Mouse (Mus musculus): ENCODE data around the gene Flt4. TPM values are rescaled to one million over a fixed set of nuclear protein-coding genes. Genes with fewer than 3 reads are reported as not detected.

Flt4 gene
- polyA plus RNA-seq, 1 experiment from 2014 or later = 4.9 TPM

DNA sequence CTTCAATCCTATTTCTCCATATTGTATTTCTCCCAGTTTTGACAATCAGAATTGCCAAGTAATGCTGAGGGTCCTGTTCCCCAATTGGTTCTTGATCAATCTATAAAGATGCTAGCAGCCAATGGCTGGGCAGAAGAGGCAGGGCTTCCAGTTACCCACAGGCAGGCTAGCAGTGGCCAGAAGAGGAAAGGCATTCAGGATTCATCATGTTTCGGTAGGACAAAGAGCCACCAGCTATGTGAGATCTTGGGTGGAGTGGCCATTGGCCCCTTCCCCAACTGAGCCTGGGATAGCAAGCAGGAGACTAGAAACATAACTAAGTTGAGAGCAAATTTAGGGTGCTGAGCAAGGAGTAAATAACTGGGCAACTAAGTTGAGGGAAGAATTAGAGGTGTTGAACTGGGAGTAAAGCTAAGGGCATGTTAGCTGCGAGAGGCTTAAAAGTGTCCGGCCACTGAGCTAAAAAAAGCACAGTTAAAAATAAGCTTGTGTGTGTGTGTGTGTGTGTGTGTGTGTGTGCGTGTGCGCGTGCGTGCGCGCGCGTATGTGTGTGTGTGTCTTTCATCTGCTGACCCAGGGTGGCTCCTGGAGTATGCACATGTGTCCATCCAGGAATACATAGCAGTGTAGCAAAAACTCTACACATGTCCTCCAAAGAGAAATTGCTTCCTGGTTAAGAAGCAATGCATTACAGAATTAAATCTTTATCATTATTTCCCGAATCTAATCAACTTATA, 75.3 kb downstream of the Flt4 start:
- Histone ChIP-seq H3K4me2 (ENCODE audit: low read depth, low read length) (no peak overlapping the region), H3K4me1 (ENCODE audit: insufficient read depth) (no peaks in the 10 kb centered on the region), H3K4me3 (ENCODE audit: low read depth, low read length) (no peak overlapping the region), H3K27ac (ENCODE audit: low read depth) (no peak overlapping the region), H3K36me3 (replicated peaks; ENCODE audit: insufficient read depth, low read length) (peaks cover 79% of the 10 kb centered on the region), H3K9ac (replicated peaks) (no peak overlapping the region), H3K9me3 (ENCODE audit: low read length) (no peaks in the 10 kb centered on the region), H3K27me3 (ENCODE audit: insufficient read depth, low read length) (no peaks in the 10 kb centered on the region)
- 95% methylated on average over 12 of the region's 12 CpGs for WGBS (ENCODE audit: insufficient replicate concordance)
- ATAC-seq (no peak), DNase-seq (no peak)
- TF ChIP-seq EP300 (IDR thresholded peaks at IDR 0.05; ENCODE audit: low read depth) (no peak), CTCF (IDR thresholded peaks at IDR 0.05; ENCODE audit: low read depth) (no peak)

DNA sequence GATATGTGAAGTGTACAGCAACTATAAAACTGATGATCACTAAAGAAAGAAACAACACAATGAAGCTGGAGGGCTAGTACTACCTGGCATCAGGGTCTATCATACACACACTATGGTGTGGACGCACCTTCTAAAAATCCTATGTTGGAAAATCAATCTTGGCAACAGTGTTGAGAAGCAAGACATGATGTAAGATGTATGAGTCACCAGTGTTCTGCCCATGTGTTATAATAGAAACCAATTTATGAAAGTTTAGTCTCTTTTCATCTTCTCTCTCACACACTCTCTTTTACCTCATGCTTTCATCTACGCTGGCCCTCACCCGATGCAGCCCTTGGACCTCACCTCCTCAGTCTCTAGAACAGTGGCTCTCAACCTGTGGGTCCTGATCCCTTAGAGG, 86.0 kb downstream of the Flt4 start:
- H3K36me3 ChIP-seq (replicated peaks; ENCODE audit: insufficient read depth, low read length) = peaks cover 60% of the 10 kb centered on the region
- no peak overlapping the region for H3K9ac ChIP-seq (replicated peaks)
- no peak overlapping the region for H3K4me3 ChIP-seq (ENCODE audit: low read depth, low read length)
- 83% methylated on average over 3 of the region's 3 CpGs for WGBS (ENCODE audit: insufficient replicate concordance)
- no peak for TF ChIP-seq CTCF (IDR thresholded peaks at IDR 0.05; ENCODE audit: low read depth)
- no peak for TF ChIP-seq EP300 (IDR thresholded peaks at IDR 0.05; ENCODE audit: low read depth)
- no peak for ATAC-seq
- no peak for DNase-seq
- no peak overlapping the region for H3K27ac ChIP-seq (ENCODE audit: low read depth)
- H3K27me3 ChIP-seq (ENCODE audit: insufficient read depth, low read length) = no peaks in the 10 kb centered on the region
- no peak overlapping the region for H3K4me2 ChIP-seq (ENCODE audit: low read depth, low read length)
- no peaks in the 10 kb centered on the region for H3K9me3 ChIP-seq (ENCODE audit: low read length)
- no peaks in the 10 kb centered on the region; the same call in 1 of the 2 replicates for H3K4me1 ChIP-seq (ENCODE audit: insufficient read depth)

DNA sequence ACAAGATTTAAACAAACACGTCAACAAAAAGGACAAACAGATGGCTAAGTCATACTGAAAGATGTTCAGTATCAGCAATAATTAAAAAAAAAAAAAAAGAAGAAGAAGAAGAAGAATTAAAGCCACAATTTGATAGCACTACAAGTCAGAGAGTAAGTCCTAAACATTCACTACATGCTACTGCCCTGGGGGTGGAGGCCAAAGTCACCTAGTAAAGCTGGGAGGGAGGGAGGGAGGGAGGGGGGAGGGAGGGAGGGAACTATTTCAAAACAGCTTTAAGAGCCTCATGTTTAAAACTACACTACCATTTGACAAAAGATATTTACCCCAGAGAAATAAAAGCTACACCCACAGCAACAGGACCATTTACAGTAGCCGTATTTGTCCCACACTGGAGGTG, 86.6 kb downstream of the Flt4 start:
- H3K4me3 ChIP-seq (ENCODE audit: low read depth, low read length) = no peak overlapping the region
- H3K9ac ChIP-seq (replicated peaks) = no peak overlapping the region
- ATAC-seq = no peak
- H3K27me3 ChIP-seq (ENCODE audit: insufficient read depth, low read length) = no peaks in the 10 kb centered on the region
- TF ChIP-seq CTCF (IDR thresholded peaks at IDR 0.05; ENCODE audit: low read depth) (no peak), EP300 (IDR thresholded peaks at IDR 0.05; ENCODE audit: low read depth) (no peak)
- no peak overlapping the region for H3K27ac ChIP-seq (ENCODE audit: low read depth)
- no peak for DNase-seq
- no peaks in the 10 kb centered on the region; the same call in 1 of the 2 replicates for H3K4me1 ChIP-seq (ENCODE audit: insufficient read depth)
- no peaks in the 10 kb centered on the region for H3K9me3 ChIP-seq (ENCODE audit: low read length)
- WGBS (ENCODE audit: insufficient replicate concordance) = 86% methylated on average over 2 of the region's 2 CpGs
- no peak overlapping the region for H3K4me2 ChIP-seq (ENCODE audit: low read depth, low read length)
- peaks cover 60% of the 10 kb centered on the region for H3K36me3 ChIP-seq (replicated peaks; ENCODE audit: insufficient read depth, low read length)

DNA sequence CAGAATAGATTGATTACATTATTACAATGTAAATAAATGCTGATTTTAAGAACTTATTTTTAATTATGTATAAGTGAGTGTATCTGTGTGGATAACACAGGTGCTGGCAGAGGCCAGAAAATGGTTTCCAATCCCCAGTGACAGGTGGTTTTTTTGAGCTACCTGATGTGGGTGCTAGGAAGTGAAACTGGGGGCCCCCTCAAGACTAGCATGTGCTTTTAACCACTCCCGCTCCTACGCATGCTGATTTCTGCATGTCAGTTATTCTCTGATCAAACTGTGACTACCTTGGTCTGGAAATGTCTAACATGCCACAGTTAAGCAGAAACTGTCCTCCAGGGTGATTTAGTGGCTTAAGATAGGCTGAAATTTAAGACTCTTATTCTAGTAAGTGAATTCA, 87.4 kb downstream of the Flt4 start:
- Histone ChIP-seq H3K27ac (ENCODE audit: low read depth) (no peak overlapping the region), H3K9me3 (ENCODE audit: low read length) (no peaks in the 10 kb centered on the region), H3K36me3 (replicated peaks; ENCODE audit: insufficient read depth, low read length) (peaks cover 62% of the 10 kb centered on the region), H3K4me2 (ENCODE audit: low read depth, low read length) (no peak overlapping the region), H3K27me3 (ENCODE audit: insufficient read depth, low read length) (no peaks in the 10 kb centered on the region), H3K4me1 (ENCODE audit: insufficient read depth) (no peaks in the 10 kb centered on the region; the same call in 1 of the 2 replicates), H3K4me3 (ENCODE audit: low read depth, low read length) (no peak overlapping the region), H3K9ac (replicated peaks) (no peak overlapping the region)
- 83% methylated on average over 2 of the region's 2 CpGs for WGBS (ENCODE audit: insufficient replicate concordance)
- no peak for ATAC-seq
- TF ChIP-seq EP300 (IDR thresholded peaks at IDR 0.05; ENCODE audit: low read depth) (no peak), CTCF (IDR thresholded peaks at IDR 0.05; ENCODE audit: low read depth) (no peak)
- no peak for DNase-seq

DNA sequence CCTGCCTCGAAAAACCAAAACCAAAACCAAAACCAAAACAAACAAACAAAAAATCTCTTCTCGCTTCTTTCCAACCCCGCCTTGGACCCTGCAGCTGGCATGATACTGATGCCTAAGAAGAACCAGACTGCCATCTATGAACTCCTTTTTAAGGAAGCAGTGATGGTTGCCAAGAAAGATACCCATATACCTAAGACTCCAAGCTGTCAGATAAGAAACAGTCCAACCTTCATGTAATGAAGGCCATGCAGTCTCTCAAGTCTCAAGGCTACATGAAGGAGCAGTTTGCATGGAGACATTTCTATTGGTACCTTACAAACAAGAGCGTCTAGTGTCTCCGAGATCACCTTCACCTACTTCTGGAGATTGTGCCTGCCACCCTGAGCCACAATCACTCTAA, 88.7 kb downstream of the Flt4 start:
- H3K9me3 ChIP-seq (ENCODE audit: low read length) = no peaks in the 10 kb centered on the region
- no peaks in the 10 kb centered on the region; the same call in 1 of the 2 replicates for H3K4me1 ChIP-seq (ENCODE audit: insufficient read depth)
- ATAC-seq (no peak), DNase-seq (no peak)
- H3K4me3 ChIP-seq (ENCODE audit: low read depth, low read length) = no peak overlapping the region
- no peak overlapping the region for H3K9ac ChIP-seq (replicated peaks)
- H3K36me3 ChIP-seq (replicated peaks; ENCODE audit: insufficient read depth, low read length) = peaks cover 59% of the 10 kb centered on the region
- H3K27ac ChIP-seq (ENCODE audit: low read depth) = no peak overlapping the region
- no peaks in the 10 kb centered on the region for H3K27me3 ChIP-seq (ENCODE audit: insufficient read depth, low read length)
- TF ChIP-seq CTCF (IDR thresholded peaks at IDR 0.05; ENCODE audit: low read depth) (no peak), EP300 (IDR thresholded peaks at IDR 0.05; ENCODE audit: low read depth) (no peak)
- WGBS (ENCODE audit: insufficient replicate concordance) = 83% methylated on average over 5 of the region's 5 CpGs
- no peak overlapping the region for H3K4me2 ChIP-seq (ENCODE audit: low read depth, low read length)

DNA sequence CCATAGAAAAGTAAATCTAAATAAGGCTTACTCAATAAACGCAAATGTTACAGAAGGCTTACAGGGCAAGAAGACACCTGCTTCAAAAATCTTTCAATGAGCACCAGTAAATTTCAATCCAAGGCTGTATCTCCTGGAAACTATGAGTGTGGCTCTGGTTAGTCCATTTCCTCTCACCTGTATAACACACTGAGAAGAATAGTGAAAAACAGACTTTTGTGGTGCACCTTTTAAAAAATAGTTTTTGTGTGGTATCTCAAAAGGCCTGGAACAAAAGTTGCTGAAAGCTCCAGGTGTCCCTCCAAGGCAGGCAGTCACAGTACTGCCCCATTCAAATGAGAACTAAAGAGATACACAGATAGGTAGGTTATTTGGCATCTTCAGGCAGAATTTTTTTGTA, 90.0 kb downstream of the Flt4 start:
- DNase-seq = no peak
- no peak overlapping the region for H3K27ac ChIP-seq (ENCODE audit: low read depth)
- WGBS (ENCODE audit: insufficient replicate concordance) = 92% methylated on average over 1 of the region's 1 CpGs
- no peaks in the 10 kb centered on the region for H3K9me3 ChIP-seq (ENCODE audit: low read length)
- H3K4me1 ChIP-seq (ENCODE audit: insufficient read depth) = no peaks in the 10 kb centered on the region; the same call in 1 of the 2 replicates
- no peaks in the 10 kb centered on the region for H3K27me3 ChIP-seq (ENCODE audit: insufficient read depth, low read length)
- no peak overlapping the region for H3K4me2 ChIP-seq (ENCODE audit: low read depth, low read length)
- no peak for ATAC-seq
- H3K36me3 ChIP-seq (replicated peaks; ENCODE audit: insufficient read depth, low read length) = peaks cover 59% of the 10 kb centered on the region
- no peak overlapping the region for H3K9ac ChIP-seq (replicated peaks)
- no peak for TF ChIP-seq CTCF (IDR thresholded peaks at IDR 0.05; ENCODE audit: low read depth)
- no peak for TF ChIP-seq EP300 (IDR thresholded peaks at IDR 0.05; ENCODE audit: low read depth)
- no peak overlapping the region for H3K4me3 ChIP-seq (ENCODE audit: low read depth, low read length)

All from liver, postnatal 0 days (tissue).